Mouse (Mus musculus) megakaryocyte, embryonic 14.5 days (primary cell): ENCODE results near the gene Setdb1. TPM values are rescaled to one million over a fixed set of nuclear protein-coding genes. Genes with fewer than 3 reads are reported as not detected.

Source experiments
- H3K27me3 ChIP-seq: replicated peaks from 2 replicates; pipeline ENCODE3; 2012; ENCODE audit warnings: inconsistent platforms
- H3K36me3 ChIP-seq: replicated peaks from 2 replicates; pipeline ENCODE3; 2012; ENCODE audit warnings: low read length, inconsistent platforms, mixed read lengths
- H3K4me1 ChIP-seq: 2 replicates; pipeline ENCODE4 v1.6.1; 2012; ENCODE audit warnings: inconsistent platforms
- H3K4me3 ChIP-seq: replicated peaks from 2 replicates; pipeline ENCODE3; 2012; ENCODE audit warnings: moderate library complexity, mild to moderate bottlenecking, inconsistent platforms
- H3K9me3 ChIP-seq: 2 replicates; pipeline ENCODE4 v1.6.1; 2012; ENCODE audit warnings: inconsistent platforms
- FLI1 ChIP-seq: IDR thresholded peaks from 2 replicates; pipeline ENCODE4 v1.6.1; 2012; ENCODE audit warnings: low read length, inconsistent platforms, mixed read lengths
- GATA1 ChIP-seq: IDR thresholded peaks from 3 replicates; pipeline ENCODE4 v1.6.1; 2012; ENCODE audit warnings: mixed read lengths, low read length, inconsistent platforms, borderline replicate concordance
- polyA plus RNA-seq: library from polyadenylated mRNA; stranded (reverse); fragments of >175 nt; gene quantifications from 2 replicates; pipeline ENCODE4 v1.2.3, GENCODE M21; 2012; ENCODE audit warnings: low replicate concordance; ENCODE audit not compliant: insufficient read depth

Gene Setdb1
- polyA plus RNA-seq, 1 experiment, result 6.3 TPM

DNA sequence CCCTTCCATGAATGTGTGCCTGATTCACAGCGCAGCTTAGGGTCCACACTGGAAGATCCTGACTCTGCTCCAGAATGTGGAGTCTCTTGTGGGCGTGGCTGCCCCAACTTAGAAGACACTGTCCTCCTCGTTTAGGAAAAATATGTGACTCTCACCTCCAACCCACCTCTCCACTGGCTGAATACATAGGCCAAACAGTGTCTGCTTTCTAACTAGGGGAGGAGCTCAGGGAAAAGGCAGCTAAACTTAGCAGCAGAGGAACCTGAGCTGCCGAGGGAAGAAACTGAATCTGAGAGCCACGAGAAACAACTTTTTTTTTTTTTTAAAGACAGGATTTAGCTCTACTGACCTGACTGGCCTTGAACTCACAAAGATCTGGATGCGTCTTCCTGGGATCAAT is 81.8 kb downstream of the Setdb1 start:
- Histone ChIP-seq H3K9me3 (no peaks in the 10 kb centered on the region), H3K4me3 (peak overlapping the region; percentile 78), H3K4me1 (peaks cover 89% of the 10 kb centered on the region), H3K36me3 (peaks cover 76% of the 10 kb centered on the region), H3K27me3 (no peaks in the 10 kb centered on the region)
- no peak for TF ChIP-seq FLI1
- TF ChIP-seq GATA1, result no peak

GRCm38 (mm10) chr3:95274453-95274852 is 82.5 kb downstream of the Setdb1 start:
- Histone ChIP-seq H3K4me1 (peaks cover 90% of the 10 kb centered on the region), H3K36me3 (peaks cover 79% of the 10 kb centered on the region), H3K27me3 (no peaks in the 10 kb centered on the region), H3K4me3 (no peak overlapping the region), H3K9me3 (no peaks in the 10 kb centered on the region)
- TF ChIP-seq GATA1 (no peak), FLI1 (no peak)

Other genes starting within 250 kb of the Setdb1 start
- 231 and 749 TPM in 2 replicates for gene Vps72, start 246.2 kb downstream of the Setdb1 start, polyA plus RNA-seq
- gene Tmod4, start 232.7 kb downstream of the Setdb1 start, polyA plus RNA-seq, result not detected in 2 replicates
- gene Scnm1, start 223.2 kb downstream of the Setdb1 start, polyA plus RNA-seq, result 5.8 and 7.2 TPM in 2 replicates
- gene Lysmd1, start 223.1 kb downstream of the Setdb1 start, polyA plus RNA-seq, result 3.8 and 5.1 TPM in 2 replicates
- gene Tnfaip8l2, start 214.8 kb downstream of the Setdb1 start, polyA plus RNA-seq, result 34.2 TPM in 1 of 2 replicates, not detected in the other
- gene Sema6c, start 196.7 kb downstream of the Setdb1 start, polyA plus RNA-seq, result 1.2 and 4.0 TPM in 2 replicates
- gene Gabpb2, start 139.3 kb downstream of the Setdb1 start, polyA plus RNA-seq, result 0.60 TPM in 1 of 2 replicates, not detected in the other
- 183 and 363 TPM in 2 replicates for gene Cdc42se1, start 128.5 kb downstream of the Setdb1 start, polyA plus RNA-seq
- gene Mllt11, start 125.0 kb downstream of the Setdb1 start, polyA plus RNA-seq, result 10.4 and 11.3 TPM in 2 replicates
- 1.7 and 3.7 TPM in 2 replicates for gene Gm128, start 115.6 kb downstream of the Setdb1 start, polyA plus RNA-seq
- gene Bnipl, start 106.0 kb downstream of the Setdb1 start, polyA plus RNA-seq, result 0.30 TPM in 1 of 2 replicates, not detected in the other
- gene Mindy1, start 75.9 kb downstream of the Setdb1 start, polyA plus RNA-seq, result 517 and 1,363 TPM in 2 replicates
- gene Prune1, start 75.1 kb downstream of the Setdb1 start, polyA plus RNA-seq, result 5.2 and 6.0 TPM in 2 replicates
- 0.66 TPM in 1 of 2 replicates, not detected in the other for gene Anxa9, start 50.0 kb downstream of the Setdb1 start, polyA plus RNA-seq
- 36.9 and 124 TPM in 2 replicates for gene Cers2, start 42.4 kb downstream of the Setdb1 start, polyA plus RNA-seq
- gene 4930558C23Rik, start 45.6 kb upstream of the Setdb1 start, polyA plus RNA-seq, result not detected in 2 replicates
- 11.1 and 19.7 TPM in 2 replicates for gene Arnt, start 77.2 kb upstream of the Setdb1 start, polyA plus RNA-seq
- not detected in 2 replicates for gene Ctsk, start 142.1 kb upstream of the Setdb1 start, polyA plus RNA-seq
- gene Ctss, start 169.6 kb upstream of the Setdb1 start, polyA plus RNA-seq, result 3.5 and 24.7 TPM in 2 replicates
- gene Hormad1, start 202.5 kb upstream of the Setdb1 start, polyA plus RNA-seq, result not detected in 2 replicates
- 2.0 TPM in 1 of 2 replicates, not detected in the other for gene Golph3l, start 231.7 kb upstream of the Setdb1 start, polyA plus RNA-seq